Mouse (Mus musculus): Measurements from ENCODE around the gene Ranbp10.

DNA sequence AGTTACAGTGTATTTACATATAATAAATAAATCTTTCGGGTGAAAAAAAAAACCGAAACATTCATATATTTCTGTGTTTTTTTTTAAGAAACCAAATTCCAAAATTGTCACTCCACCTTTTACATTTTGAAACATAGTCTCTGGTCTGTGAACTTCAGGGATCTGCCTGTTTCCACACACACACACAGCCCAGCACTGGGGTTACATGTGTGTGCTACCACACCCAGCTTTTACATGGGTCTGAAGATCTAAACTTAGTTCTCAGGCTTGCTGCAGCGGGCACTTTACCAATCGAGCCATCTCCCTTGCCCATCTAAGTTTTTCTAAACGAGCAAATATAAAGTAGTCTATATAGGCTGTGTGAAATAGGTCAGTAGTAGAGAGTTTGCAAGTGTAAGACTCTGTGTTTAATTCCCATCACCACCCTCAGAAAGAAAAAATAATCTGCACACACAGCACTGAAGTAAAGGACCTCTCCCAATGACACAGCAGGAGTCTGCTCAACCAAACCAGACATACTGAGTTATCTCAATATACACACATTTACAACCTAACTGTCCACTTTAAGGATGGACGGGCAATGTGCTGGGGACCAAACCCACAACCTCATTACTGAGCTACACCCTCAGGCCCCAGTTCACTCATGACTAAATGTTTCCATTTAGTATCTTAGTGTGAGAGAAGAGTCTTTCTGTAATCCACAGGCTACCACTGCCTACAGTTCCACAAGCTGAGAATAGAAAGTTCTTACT lies 25.8 kb downstream of the Ranbp10 start:
- no peak for TF ChIP-seq USF1 (IDR thresholded peaks at IDR 0.05; ENCODE audit: low read depth)
- TF ChIP-seq MAX (IDR thresholded peaks at IDR 0.05; ENCODE audit: low read depth), result no peak
- TF ChIP-seq CEBPB (IDR thresholded peaks at IDR 0.05; ENCODE audit: insufficient read depth, poor library complexity, severe bottlenecking), result no peak
- TF ChIP-seq POLR2A (IDR thresholded peaks at IDR 0.05; ENCODE audit: insufficient read length, low read depth), result no peak
- TF ChIP-seq TCF12 (IDR thresholded peaks at IDR 0.05; ENCODE audit: insufficient read depth, poor library complexity, severe bottlenecking), result no peak
- no peak for TF ChIP-seq E2F4 (IDR thresholded peaks at IDR 0.05; ENCODE audit: insufficient read depth)
- no peak for TF ChIP-seq MYOG (IDR thresholded peaks at IDR 0.05; ENCODE audit: control insufficient read depth in 1 of 3, insufficient read depth in 1 of 3, insufficient read length in 2 of 3, low read depth in 2 of 3)
- no peak for TF ChIP-seq MYOD1 (IDR thresholded peaks at IDR 0.05; ENCODE audit: control insufficient read depth in 1 of 3, insufficient read length in 2 of 3, low read depth in 2 of 3)
- TF ChIP-seq POLR2AphosphoS2 (IDR thresholded peaks at IDR 0.05; ENCODE audit: insufficient read length, low read depth), result no peak

Measured in myocyte (in vitro differentiated cells).